Comparison of ENCODE assay signal across 17 mouse cellular contexts in the genomic region with DNA sequence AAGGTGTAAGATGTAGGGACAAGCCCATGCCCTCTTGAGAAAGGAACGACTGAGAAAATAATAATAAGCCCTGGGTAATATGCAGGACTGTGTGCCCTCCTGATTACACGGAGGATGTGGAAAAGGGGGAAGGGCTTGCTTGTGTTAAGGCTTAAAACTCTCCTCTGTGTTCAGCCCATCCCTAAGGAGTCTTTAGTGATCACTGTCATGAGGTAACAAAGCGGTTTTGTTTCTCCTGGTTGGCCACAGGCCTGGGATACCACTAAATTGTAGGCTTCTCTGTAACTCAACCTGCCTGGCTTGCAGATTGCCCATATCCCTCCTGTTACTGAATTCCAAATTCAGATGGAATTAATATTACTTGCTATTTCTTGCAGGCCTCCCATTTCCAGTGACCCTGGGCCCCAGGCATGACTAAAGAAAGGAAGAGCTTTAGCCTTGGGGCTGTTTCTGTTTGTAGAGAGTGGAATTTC. TPM values are rescaled to one million over a fixed set of nuclear protein-coding genes. Genes with fewer than 3 reads are reported as not detected.
DNase-seq lines count a peak whose midpoint lies in the region; ATAC-seq and TF ChIP-seq lines count a peak whose summit lies in the region.
"Had no signal": no experiment of that assay in that cellular context is flagged by ENCODE, and none has a peak within 500 bp of the region (broad histone marks: within the 10 kb centered on the region; RNA-seq: fewer than 3 reads in every experiment).

No protein-coding gene starts in this region.

- 0 out of 2 replicates have a peak overlapping the region, but pooled peaks have one; percentile 41 for H3K27ac ChIP-seq in limb, embryonic 12.5 days
- no peak overlapping the region for H3K27ac ChIP-seq in limb, embryonic 10.5 days
- peak overlapping the region; percentile 83 for H3K27ac ChIP-seq in embryonic facial prominence, embryonic 12.5 days
- peak overlapping the region; percentile 97 for H3K27ac ChIP-seq in small intestine, adult 2 months (ENCODE audit: insufficient read depth, low read depth, low read length)

- no peak for TF ChIP-seq CTCF in small intestine, adult 2 months (IDR thresholded peaks at IDR 0.05; ENCODE audit: extremely low read depth, insufficient read length, insufficient replicate concordance, low read depth, low read length)

- no peak for ATAC-seq in limb, embryonic 12.5 days (ENCODE audit: insufficient number of reproducible peaks, insufficient read depth, low FRiP score, low TSS enrichment, low read depth)
- ATAC-seq in embryonic facial prominence, embryonic 12.5 days (ENCODE audit: insufficient number of reproducible peaks, insufficient read depth, low FRiP score, low TSS enrichment), result peak; percentile 74; the same call in 1 of the 2 replicates
- no peak for ATAC-seq in CD4-positive, CD25-positive, alpha-beta regulatory T cell, adult 4 months
- ATAC-seq: forebrain, embryonic 14.5 days had no signal

- no peak for DNase-seq in limb, embryonic 10.5 days (ENCODE audit: low spot score)
- DNase-seq in forelimb bud, embryonic 11.5 days (ENCODE audit: low read depth, low spot score), result peak; percentile 9
- no peak for DNase-seq in layer of hippocampus, adult 18-20 months (ENCODE audit: low spot score in 2 of 2)
- DNase-seq: cerebellum, adult 8-10 months; gastrocnemius, postnatal 25 days; kidney, adult 11 months; lung, embryonic 14.5 days; right cerebral cortex, postnatal 14 days; thymus, postnatal 25 days had no signal

- H3K27me3 ChIP-seq in limb, embryonic 12.5 days, result no peaks in the 10 kb centered on the region
- H3K27me3 ChIP-seq in limb, embryonic 10.5 days (ENCODE audit: low read depth, poor library complexity, severe bottlenecking), result no peaks in the 10 kb centered on the region
- H3K27me3 ChIP-seq in embryonic facial prominence, embryonic 12.5 days, result no peaks in the 10 kb centered on the region
- H3K27me3 ChIP-seq in small intestine, adult 2 months (ENCODE audit: control insufficient read depth, insufficient read depth, low read length), result no peaks in the 10 kb centered on the region
- H3K27me3 ChIP-seq: heart, embryonic 12.5 days had no signal

- H3K4me3 ChIP-seq in limb, embryonic 12.5 days (replicated peaks), result no peak overlapping the region
- no peak overlapping the region for H3K4me3 ChIP-seq in limb, embryonic 10.5 days
- H3K4me3 ChIP-seq in embryonic facial prominence, embryonic 12.5 days, result no peak overlapping the region
- no peak overlapping the region for H3K4me3 ChIP-seq in small intestine, adult 2 months (ENCODE audit: low read depth, low read length)
- H3K4me3 ChIP-seq: heart, embryonic 12.5 days had no signal

- H3K4me1 ChIP-seq in limb, embryonic 12.5 days (replicated peaks), result 0 out of 2 replicates have a peak, but pooled peaks cover 8% of the 10 kb centered on the region
- no peaks in the 10 kb centered on the region for H3K4me1 ChIP-seq in limb, embryonic 10.5 days
- H3K4me1 ChIP-seq in embryonic facial prominence, embryonic 12.5 days, result peaks cover 14% of the 10 kb centered on the region; the same call in 1 of the 2 replicates
- H3K4me1 ChIP-seq in small intestine, adult 2 months (ENCODE audit: control insufficient read depth, insufficient read depth, insufficient read length, low read length), result peaks cover 18% of the 10 kb centered on the region; the same call in 1 of the 2 replicates
- H3K4me1 ChIP-seq: heart, embryonic 12.5 days had no signal

- H3K36me3 ChIP-seq in limb, embryonic 12.5 days, result no peaks in the 10 kb centered on the region
- no peaks in the 10 kb centered on the region for H3K36me3 ChIP-seq in limb, embryonic 10.5 days
- no peaks in the 10 kb centered on the region for H3K36me3 ChIP-seq in embryonic facial prominence, embryonic 12.5 days
- H3K36me3 ChIP-seq in small intestine, adult 2 months (ENCODE audit: control insufficient read depth, insufficient read depth, low read length), result no peaks in the 10 kb centered on the region
- H3K36me3 ChIP-seq: heart, embryonic 12.5 days had no signal

- TF ChIP-seq POLR2A in small intestine, adult 2 months (IDR thresholded peaks at IDR 0.05; ENCODE audit: low read depth, low read length), result no peak

- H3K9me3 ChIP-seq in limb, embryonic 12.5 days, result no peaks in the 10 kb centered on the region
- H3K9me3 ChIP-seq in limb, embryonic 10.5 days (replicated peaks), result no peaks in the 10 kb centered on the region
- H3K9me3 ChIP-seq in embryonic facial prominence, embryonic 12.5 days, result no peaks in the 10 kb centered on the region
- H3K9me3 ChIP-seq: heart, embryonic 12.5 days had no signal

- H3K9ac ChIP-seq in limb, embryonic 12.5 days (replicated peaks), result no peak overlapping the region
- no peak overlapping the region for H3K9ac ChIP-seq in embryonic facial prominence, embryonic 12.5 days
- H3K9ac ChIP-seq: heart, embryonic 12.5 days; lung, embryonic 14.5 days had no signal

- H3K4me2 ChIP-seq in limb, embryonic 12.5 days, result no peak overlapping the region
- no peak overlapping the region; the same call in 1 of the 2 replicates for H3K4me2 ChIP-seq in embryonic facial prominence, embryonic 12.5 days (replicated peaks)
- H3K4me2 ChIP-seq: heart, embryonic 12.5 days; lung, embryonic 14.5 days had no signal

- WGBS in limb, embryonic 12.5 days, result 56% methylated on average over 3 of the region's 3 CpGs
- WGBS in limb, embryonic 10.5 days, result 67% methylated on average over 3 of the region's 3 CpGs
- 15% methylated on average over 3 of the region's 3 CpGs for WGBS in embryonic facial prominence, embryonic 12.5 days
- 23% methylated on average over 3 of the region's 3 CpGs for WGBS in small intestine, adult 2 months

RNA-seq across cellular contexts. Expression of a gene that starts 37.0 kb away (rescaled TPM):
- not detected in 2 replicates for polyA plus RNA-seq in limb, embryonic 12.5 days (2016; fragmentation: Nextera tagmentation; extraction: Ambion mirVana)
- not detected in 2 replicates for polyA plus RNA-seq in limb, embryonic 10.5 days (2016; fragmentation: Nextera tagmentation; extraction: Ambion mirVana)
- polyA plus RNA-seq in embryonic facial prominence, embryonic 12.5 days (2016; fragmentation: Nextera tagmentation; extraction: Ambion mirVana), result not detected in 2 replicates
- polyA plus RNA-seq in small intestine, adult 2 months (2012; rRNA removed), result 25.6 and 46.2 TPM in 2 replicates
- not detected for polyA plus RNA-seq in CD4-positive, CD25-positive, alpha-beta regulatory T cell, adult 4 months (2017; shearing (Covaris generic))
- not detected for total RNA-seq in layer of hippocampus, adult 18-20 months (2021)
- total RNA-seq: gastrocnemius, postnatal 25 days; hematopoietic stem cell, adult 5-6 weeks; left cerebral cortex, postnatal 10 days had no signal
- polyA plus RNA-seq: forebrain, embryonic 14.5 days; heart, embryonic 12.5 days; lung, embryonic 14.5 days had no signal

RNA-seq across cellular contexts. Expression of a gene that starts 44.6 kb away (rescaled TPM):
- polyA plus RNA-seq in limb, embryonic 12.5 days (2016; fragmentation: Nextera tagmentation; extraction: Ambion mirVana), result 102 and 104 TPM in 2 replicates
- 99.0 and 109 TPM in 2 replicates for polyA plus RNA-seq in limb, embryonic 10.5 days (2016; fragmentation: Nextera tagmentation; extraction: Ambion mirVana)
- polyA plus RNA-seq in embryonic facial prominence, embryonic 12.5 days (2016; fragmentation: Nextera tagmentation; extraction: Ambion mirVana), result 94.6 and 95.2 TPM in 2 replicates
- polyA plus RNA-seq in small intestine, adult 2 months (2012; rRNA removed), result 0.89 and 1.5 TPM in 2 replicates
- 10 to 100 TPM; 18.9 to 20.2 TPM for polyA plus RNA-seq in CD4-positive, CD25-positive, alpha-beta regulatory T cell, adult 4 months (2017; shearing (Covaris generic))
- total RNA-seq in layer of hippocampus, adult 18-20 months (2021), result 1 to 10 TPM; 6.8 to 7.4 TPM

Comparison
In these comparisons a context has a peak if more than half of its experiments do, and no peak if none do; other contexts are left out.
1. RNA of a gene that starts 37.0 kb away (polyA plus RNA-seq): 25.6 to 46.2 TPM in small intestine, adult 2 months; not detected in limb, embryonic 12.5 days, not detected in limb, embryonic 10.5 days, not detected in embryonic facial prominence, embryonic 12.5 days and not detected in CD4-positive, CD25-positive, alpha-beta regulatory T cell, adult 4 months; every median in the first group is over 10 times any median in the second.